Mouse (Mus musculus) layer of hippocampus, adult 18-20 months (tissue): Measurements from ENCODE around the gene Gimap4. TPM values are rescaled to one million over a fixed set of nuclear protein-coding genes. Genes with fewer than 3 reads are reported as not detected.

Experiments used
- DNase-seq, 2 experiments: peaks; one replicate each; pipeline ENCODE4 v3.0.0; 2022; ENCODE audit warnings: low spot score in 2 of 2
- long read RNA-seq: library from polyadenylated mRNA; stranded (forward); transcript quantifications from one replicate; pipeline ENCODE4 v2.0.0, GENCODE M21; 2021
- total RNA-seq, 2 experiments: library from RNA; stranded (reverse); gene quantifications; 2 replicates each; pipeline ENCODE4 v1.2.3; 2021

Gimap4 gene
- total RNA-seq = not detected
- long read RNA-seq = 0 reads

DNA sequence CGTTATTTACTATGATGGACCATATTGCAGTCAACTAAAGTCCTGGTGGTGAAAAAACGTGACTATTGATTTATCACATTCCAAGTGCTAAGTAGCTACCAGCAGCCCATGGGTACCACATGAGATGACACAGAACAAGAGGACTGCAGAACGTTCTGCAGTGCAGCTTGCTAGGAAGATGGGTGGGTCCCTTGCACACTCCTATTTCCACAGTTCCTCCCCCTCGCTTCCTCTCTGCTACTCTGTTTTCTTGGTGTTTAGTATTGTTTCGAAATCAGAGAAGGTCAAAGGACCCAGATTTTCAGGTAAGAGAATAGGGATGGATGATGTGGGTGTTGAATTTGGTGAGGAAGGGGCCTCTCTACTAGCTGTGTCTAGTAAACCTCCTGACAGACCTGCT, at the start of gene Gimap4:
TSS of gene Gimap4 (plus strand) at position 231 of the 400 bp plus-strand sequence.
- DNase-seq = no peak

DNA sequence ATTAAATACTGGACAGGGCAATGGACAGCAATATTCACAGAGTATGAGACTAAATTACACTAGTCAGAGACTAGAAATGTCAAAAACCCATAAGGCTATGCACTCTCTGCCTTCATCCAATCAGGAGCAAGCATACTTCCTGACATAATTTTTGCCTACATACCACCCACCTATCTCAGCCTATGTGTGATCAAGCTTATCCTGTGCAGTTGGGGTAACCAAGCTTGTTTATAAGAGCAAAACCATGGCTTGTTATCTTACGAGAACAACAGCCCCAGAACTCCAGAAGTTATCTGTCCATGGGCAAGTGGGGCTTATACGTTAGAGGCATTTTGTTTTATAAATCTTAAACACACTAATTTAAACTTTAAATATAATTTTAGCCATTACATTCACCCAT, 49.2 kb upstream of the Gimap4 start:
- no peak for DNase-seq

DNA sequence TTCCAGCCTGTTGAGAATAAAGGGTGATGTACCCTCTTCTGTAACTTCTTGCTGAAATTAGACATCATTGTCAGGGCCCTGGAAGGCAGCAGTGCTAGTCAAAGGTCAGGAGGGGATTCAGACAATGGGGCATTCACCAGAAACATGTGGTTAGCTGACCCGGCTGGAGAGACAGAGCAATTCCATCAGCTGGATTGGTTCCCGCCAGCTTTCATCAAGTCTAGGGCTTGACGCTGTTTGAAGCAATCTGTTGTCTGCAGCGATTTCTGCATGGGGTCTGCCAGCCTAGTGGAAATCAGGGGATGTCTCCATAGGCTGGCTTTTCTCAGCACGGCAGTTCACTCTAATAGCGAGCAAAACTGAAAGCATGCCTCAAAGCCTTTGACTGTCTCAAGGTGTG, 47.8 kb upstream of the Gimap4 start:
- no peak for DNase-seq

DNA sequence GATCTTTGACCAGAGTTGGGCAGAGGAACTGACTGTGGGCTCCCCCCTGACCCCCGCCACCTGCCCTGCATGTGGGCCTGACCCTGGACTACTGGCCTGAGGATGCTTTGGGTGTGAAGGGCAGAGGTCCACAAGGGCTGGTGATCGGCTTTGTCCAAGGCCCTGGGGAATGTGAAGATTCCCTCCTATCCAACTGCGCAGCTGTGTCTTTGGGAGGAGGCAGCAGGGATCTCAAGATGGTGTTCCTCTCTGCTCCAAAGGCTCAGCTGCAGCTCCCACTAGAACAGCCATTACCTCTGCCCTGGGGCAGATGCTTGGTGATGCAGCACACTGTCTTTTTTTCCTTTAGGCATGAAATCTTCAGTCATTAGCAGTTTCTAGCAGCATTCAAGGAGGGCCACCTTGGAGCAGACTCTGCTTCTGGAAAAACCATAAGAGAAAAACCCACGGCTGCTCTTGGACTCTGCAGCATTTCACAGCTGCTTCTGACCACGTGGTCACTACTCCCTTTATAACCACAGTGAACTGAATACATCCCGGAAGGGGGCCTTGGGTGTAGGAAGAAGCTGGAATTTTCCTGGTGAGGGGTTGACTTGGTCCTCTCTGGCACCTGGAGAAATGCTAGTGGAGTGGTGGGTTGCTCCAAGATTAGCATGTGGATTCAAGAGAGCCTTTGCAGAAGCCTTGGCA, 46.4 kb upstream of the Gimap4 start:
- DNase-seq = no peak

DNA sequence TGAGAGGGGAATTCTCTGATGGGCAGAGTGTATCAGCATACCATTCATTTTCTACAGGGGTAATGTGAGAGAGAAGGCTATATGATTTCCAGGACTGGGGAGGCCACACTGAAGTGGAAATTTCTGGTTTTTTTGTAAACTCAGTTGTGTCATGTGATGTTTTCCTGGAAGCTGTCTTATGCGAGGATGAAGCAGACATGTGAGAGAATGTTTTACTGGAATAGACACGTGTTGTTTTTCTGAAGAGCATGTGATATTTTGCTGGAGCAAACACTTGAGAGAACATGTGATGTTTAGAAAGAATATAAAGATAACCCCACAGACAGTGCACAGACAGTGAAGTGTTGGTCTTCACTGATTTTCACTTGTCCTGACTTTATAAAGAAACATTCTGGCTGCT, 45.8 kb upstream of the Gimap4 start:
- no peak for DNase-seq

DNA sequence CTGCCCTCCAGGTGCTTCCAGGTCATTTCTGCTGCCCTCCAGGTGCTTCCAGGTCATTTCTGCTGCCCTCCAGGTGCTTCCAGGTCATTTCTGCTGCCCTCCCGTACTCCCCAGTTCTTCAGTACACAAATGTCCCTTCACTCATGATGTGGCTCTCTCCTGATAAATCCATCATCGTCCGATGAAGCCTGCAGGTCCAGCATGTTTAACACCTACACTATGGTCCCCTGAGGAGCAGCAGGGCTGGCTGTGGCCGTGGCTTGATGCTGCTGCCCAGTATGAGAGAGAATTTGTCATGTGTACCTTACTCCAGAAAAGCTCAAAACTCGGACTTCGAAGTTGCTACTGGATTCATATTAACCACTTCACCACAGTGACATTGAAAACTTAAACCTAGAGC, 43.0 kb upstream of the Gimap4 start:
- no peak for DNase-seq

DNA sequence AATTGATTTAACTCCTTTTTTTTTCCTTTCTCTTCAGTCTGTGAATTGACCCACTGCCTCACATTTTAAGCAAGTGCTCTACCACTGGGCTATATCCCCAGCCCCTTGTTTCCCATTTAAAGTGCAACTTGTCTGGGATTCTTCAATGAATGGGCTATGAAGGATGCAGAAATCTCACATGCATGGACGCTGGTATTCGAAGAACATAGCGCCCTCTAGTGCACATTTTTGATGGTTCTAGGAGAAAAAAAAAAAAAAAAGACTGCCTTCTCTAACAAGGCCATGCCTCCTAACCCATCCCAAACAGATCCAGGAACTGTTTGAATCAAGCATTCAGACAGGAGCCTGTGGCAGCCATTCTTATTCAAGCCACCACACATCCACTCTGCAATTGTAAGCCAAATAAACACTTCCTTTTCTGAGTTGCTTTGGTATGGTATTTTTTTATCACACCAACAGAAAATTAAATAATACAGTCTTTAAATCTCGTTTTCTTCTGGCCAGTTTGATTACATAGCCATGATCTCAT, 41.5 kb upstream of the Gimap4 start:
- DNase-seq = peak in 1 of 2 experiments; percentile 60

DNA sequence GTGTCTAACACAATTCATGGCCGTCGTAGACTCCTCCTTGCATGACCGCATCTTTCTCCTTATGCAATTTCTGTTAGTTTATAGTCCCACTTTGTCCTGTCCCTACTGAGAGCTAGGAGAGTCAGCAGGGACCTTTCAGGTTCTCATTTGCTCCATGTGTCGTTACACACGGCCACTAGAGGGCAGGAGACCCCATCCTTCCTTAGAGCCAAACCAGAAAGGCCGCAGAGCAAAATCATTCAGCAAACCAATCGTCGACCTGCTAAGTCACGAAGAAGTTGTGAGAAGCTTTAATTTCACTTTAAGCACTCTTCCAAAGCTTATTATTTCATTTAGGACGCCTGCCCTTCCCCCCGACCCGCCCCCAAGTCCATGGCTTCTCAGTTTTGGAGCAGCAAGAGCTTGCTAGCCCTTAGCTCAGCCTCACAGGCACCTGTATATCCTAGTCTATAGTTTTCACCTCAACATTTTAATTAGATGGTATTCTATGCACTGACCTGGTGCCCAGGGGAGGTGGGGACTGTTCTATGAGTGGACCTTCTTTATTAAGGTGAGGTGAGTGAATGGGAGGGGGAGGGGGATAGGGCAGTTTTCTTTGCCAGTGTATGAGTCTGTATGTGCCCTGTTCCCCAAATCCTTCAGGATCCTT, 38.6 kb upstream of the Gimap4 start:
- DNase-seq = peak; percentile 45 to 77

DNA sequence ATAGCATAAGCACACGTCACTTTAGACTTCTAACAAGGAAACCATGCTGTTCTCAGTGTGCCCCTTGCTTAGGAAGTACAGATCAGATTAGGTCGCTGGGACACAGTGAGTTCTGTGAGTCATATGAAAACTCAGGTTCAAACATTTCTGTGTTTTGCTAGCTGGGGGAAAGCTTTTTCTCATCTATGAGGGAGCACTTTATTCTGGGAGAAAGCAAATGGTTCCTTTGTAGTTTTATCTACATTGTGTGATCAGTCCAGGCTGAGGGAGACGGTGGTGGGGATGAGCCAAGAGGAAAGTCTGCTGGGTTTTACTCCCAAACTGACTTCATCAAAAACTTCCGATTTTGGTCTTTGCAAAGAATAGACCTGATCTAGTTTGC, 38.0 kb upstream of the Gimap4 start:
- DNase-seq = no peak

DNA sequence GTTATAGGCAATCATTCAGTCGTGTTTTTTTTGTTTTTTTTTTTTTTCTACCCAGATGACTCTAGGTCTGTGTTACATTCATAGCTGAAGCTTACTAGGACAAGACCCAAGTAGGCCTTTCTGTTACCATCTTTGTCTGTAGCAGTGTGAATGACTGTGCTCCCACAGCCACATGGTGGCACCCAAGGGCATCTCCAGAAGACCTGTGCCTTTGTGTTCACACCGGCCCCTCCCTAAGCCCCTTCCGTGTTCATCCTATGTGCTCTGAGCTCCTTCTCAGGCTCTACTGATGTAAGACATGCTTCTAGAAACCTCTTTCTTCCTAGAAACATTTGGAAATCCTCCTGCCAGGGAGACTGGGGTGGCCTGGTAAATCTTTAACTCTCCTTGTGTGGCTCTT, 37.4 kb upstream of the Gimap4 start, which contains the start of gene Gimap8:
TSS of gene Gimap8 (plus strand) at position 240 of the 400 bp plus-strand sequence.
- DNase-seq = peak in 1 of 2 experiments; percentile 34

DNA sequence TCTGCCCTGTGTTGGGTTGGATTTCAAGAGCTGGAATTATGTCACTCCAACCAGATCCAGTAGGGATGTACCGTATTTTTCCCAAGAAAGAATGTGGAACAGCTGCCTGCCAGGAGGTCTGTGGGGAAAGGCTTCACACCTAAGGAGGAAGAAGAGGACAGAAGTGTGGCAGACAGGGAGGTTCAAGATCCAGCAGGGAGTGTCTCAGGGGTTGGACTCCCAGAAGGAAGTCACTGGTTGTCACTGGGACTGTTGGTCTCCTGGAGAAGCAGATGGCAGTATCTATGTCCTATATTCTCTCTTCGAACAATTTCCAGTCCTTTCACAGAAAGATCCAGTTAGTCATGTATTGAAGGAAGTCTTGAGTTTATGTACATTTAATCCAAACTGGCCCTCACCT, 36.7 kb upstream of the Gimap4 start:
- no peak for DNase-seq

DNA sequence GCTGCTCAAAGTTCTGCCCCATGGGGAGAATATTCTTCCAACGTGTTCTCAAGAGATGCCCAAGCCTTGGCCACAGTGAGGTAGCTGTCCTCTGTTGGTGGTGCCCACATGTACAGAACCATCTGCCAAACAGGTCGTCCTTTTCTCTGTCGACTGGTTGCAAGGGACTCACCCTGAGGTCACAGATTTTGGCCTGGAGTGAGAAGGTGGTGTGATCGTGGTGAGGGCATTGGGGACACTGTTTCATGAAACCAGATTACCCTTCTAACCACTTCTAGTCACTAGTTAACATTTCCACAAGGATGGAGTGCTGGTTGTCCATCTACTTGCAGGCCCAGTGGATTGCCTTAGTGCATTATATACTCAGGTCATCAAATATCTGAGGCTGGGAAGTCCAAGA, 35.6 kb upstream of the Gimap4 start:
- no peak for DNase-seq

DNA sequence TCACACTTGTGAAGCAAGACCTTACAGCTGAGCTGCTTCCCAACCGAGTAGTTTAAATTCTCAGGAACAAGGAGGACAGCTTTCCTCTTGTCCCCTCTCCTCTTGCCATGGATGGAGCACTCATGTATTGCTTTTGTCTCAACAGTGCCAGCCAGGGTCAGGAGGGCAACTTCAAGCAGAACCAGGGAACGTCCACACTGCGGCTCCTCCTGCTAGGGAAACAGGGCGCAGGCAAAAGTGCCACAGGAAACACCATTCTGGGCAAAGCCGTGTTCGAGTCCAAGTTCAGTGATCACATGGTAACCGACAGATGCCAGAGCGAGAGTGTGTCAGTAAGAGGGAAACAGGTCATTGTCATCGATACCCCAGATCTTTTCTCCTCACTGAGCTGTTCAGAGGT, 34.3 kb upstream of the Gimap4 start:
- DNase-seq = no peak

DNA sequence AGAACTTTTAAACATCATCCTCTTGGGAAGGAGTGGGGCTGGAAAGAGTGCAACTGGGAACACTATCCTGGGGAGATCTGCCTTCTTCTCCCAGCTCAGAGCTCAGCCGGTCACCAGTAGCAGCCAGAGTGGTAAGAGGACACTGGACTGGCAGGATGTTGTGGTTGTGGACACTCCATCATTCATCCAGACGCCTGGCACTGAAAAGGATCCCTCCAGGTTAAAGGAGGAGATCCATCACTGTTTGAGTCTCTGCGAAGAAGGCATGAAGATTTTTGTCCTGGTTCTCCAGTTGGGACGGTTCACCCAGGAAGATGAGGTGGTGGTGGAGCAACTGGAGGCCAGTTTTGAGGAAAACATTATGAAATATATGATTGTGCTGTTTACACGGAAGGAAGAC, 25.6 kb upstream of the Gimap4 start:
- no peak for DNase-seq

DNA sequence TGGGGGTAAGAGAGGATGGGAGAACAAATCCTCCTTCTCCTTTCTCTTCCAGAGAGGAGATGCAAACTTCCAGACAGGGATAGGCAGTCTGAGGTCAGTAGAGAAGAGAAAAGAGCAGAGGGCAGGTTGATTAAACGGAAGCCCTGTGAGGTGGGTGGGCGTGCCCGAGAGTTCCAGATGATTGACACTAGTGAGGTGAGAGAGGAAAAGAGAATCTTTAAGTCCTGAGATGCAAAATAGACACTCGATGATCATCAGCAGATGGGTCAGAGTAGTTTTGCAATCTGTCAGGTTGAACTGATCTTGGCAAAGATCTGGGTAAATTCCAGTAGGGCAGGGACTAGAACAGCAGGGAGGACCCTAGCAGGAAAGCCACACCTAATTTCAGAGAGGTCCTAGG, 19.6 kb upstream of the Gimap4 start:
- DNase-seq = no peak

DNA sequence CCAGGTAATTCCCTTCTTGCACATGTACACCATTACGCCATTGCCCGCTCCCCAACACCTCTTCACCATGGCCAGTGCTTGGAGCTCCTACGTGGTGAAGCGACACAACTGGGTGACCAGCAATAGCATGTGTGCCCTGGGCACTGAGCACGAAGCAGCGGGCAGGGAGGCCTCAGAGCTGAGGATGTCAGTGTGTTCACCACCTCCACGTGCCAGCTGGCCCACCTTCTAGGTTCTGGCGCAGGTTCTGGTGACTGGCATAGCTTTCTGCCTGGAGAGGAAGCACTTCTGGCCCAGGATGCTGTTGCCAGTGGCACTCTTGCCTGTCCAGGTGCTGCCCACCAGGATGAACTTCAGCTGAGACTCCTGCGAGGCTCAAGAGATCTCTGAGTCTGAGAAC, 18.9 kb upstream of the Gimap4 start:
- DNase-seq = no peak

DNA sequence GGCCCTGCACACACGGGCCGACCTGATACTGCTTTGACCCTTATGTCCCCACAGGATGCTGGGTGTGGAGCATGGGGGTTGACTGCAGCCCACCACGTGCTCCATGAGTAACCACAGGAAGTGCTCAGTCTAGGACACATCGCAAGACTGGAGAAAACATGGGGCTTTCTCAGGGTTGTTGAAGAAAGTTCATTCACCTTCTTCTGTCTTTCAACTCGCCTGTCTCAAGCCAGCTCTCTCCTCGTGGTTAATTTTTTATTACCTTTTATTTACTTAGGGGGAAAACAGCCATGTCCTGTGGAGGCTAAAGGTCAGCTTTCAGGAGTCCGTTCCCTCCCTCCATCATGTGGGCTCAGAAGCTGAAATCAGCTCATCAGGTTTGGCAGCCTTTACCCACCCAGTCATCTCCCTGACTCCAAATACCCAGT, 18.2 kb upstream of the Gimap4 start:
- no peak for DNase-seq

DNA sequence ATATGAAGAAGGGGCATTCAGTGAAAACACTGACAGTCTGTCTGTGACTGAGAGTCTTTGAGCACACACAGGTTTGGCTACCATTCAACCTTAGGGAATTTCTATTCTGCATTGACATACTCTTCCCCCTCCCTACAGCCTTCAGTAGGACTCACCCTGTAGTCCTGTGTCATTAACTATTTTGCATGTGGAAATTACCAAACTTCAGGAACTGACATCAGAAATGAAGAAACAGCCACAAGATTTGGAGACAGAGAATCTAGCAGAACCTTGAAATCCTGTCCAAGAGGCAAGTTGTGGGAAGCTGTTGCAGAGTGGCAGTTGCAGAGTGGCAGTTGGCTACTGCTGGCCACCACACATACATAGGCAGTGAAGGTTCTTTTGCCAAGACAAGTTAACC, 16.3 kb upstream of the Gimap4 start:
- no peak for DNase-seq

DNA sequence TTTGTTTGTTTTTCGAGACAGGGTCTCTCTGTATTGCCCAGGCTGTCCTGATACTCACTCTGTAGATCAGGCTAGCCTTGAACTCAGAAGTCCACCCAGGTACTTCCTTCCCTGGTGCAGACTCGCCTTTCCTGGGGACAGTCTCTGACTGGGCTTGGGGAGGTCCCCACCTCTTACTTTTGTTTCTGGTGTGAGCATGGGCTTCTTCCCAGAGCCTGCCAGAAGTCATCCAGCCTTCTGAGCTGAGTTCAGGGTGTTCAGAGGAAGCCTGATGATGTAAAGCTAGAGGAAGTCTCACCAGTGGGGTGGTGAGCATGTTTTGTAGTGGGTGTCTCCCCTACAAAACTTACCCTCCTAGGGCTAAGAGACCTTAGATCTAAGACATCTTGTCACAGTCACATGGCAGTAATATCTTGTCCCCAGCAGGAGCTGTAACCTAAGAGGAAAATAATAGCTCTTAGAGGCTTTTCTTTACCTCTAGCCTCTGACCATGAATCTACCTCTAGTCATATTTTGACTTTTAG, 14.8 kb upstream of the Gimap4 start:
- DNase-seq = no peak

DNA sequence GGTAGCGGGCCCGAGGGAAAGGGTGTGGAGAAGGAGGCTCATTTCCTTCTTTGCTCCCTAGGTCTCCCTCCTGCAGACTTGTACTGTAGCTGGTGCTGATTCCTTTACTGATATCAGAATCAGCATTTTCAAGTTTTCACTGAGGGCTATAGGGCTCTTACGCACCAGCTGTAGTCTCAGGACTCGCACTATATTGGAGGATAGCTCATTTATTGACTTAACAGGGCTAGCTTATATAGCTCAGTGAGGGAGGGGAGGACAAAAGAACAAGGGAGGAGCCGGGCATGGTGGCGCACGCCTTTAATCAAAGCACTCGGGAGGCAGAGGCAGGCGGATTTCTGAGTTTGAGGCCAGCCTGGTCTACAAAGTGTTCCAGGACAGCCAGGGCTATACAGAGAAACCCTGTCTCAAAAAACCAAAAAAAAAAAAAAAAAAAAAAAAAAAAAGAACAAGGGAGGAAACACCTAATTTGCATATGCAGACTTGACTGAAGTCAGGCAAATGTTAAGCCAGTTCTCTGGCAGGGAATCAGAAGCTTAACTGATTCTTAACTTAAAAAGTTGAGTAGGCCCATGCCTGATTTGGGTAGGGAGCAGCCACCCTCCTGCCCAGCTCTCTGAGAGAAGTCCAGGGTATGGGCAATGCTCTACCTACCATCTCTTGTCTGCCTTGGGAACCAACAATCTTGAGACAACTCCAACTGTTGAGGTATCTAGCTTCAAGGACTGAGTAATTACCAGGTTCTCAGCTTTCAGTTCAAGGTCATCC, 9.9 kb upstream of the Gimap4 start:
- no peak for DNase-seq

DNA sequence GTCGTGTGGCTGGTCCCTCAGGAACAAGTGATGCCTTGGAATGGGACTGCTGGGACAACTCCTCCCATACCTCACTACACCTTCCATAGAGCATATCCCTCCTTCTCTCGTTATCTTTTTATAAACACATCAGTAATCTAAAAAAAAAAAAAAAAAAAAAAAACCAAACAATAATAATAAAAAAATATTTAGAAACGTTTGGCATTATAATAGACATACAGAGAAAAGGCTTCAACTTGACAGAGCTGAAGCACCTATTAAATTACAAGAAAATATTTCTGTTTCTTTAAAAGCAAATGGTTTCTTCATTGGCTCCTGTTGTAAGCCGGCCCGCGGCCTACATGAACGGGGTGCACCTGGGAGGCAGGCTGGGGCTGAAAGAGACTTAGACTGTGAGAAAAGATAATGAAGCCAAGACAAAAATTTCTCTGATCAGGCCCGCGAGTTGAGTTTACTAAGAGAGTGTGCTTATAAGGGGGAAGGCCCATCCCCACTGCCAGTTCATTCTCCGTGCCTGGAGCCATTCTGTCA, 8.9 kb upstream of the Gimap4 start:
- no peak for DNase-seq
